Mouse (Mus musculus): ENCODE results near the gene Wars2.
A peak's percentile ranks its signal among the peaks of the same experiment; 100 is the strongest.

The Wars2 gene

DNA sequence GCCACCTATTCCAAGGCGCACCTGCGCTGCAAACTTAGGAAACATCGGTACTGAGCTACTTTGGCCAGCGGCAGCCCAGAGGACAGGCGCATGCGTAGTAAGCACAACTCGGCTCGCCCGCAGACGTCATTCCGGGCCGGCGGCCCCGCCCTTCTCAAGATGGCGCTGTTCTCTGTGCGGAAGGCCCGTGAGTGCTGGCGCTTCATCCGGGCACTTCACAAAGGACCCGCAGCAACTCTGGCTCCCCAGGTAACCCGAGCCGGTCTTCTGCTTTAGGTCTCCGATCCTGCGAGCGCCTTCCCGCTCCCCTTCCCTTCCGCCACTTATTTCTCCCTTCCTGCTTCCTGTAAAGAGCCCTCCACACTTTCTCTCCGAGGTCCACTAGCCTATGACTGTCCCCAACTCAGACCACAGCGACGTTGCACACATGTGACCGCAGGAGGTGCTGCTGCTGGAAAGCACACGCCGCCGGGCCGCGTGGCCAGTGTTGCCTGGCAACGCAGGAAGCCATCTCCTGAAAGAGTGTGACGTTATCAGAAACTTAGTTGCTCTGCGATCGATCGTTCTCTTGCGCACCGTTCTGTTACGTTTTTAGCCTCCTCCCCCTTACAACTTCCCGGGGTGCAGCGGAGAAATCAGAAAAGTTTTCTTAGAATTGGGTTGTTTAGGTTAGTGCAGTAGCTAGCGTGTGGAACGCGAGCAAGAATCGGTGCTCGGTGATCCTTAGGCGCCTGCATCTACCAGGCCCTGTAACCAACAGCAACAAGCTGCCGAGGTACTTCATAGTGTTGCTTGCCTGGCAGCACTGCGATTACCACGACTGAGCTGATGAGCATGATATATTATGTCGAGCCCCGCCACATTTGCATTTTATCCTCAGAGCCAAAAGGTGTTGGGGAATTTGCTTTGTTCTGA lies at the start of gene Wars2:
Gene Wars2, plus strand, starts transcription at position 129 of the 915 bp plus-strand sequence.
- DNase-seq = peak; percentile 92

DNA sequence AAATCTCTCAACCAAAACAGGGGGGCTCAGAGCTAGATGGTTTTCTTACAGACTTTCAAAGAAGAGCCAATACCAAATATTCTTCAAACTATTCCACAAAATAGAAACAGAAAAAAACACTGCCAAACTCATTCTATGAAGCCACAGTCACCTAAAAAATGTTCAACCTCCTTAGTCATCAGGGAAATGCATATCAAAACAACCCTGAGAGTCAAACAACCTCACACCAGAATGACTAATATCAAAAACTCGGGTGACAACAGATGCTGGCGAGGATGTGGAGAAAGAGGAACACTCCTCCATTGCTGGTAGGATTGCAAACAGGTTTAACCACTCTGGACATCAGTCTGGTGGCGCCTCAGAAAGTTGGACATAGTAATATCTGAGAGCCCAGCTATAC lies 44.1 kb upstream of the Wars2 start:
- DNase-seq = no peak

DNA sequence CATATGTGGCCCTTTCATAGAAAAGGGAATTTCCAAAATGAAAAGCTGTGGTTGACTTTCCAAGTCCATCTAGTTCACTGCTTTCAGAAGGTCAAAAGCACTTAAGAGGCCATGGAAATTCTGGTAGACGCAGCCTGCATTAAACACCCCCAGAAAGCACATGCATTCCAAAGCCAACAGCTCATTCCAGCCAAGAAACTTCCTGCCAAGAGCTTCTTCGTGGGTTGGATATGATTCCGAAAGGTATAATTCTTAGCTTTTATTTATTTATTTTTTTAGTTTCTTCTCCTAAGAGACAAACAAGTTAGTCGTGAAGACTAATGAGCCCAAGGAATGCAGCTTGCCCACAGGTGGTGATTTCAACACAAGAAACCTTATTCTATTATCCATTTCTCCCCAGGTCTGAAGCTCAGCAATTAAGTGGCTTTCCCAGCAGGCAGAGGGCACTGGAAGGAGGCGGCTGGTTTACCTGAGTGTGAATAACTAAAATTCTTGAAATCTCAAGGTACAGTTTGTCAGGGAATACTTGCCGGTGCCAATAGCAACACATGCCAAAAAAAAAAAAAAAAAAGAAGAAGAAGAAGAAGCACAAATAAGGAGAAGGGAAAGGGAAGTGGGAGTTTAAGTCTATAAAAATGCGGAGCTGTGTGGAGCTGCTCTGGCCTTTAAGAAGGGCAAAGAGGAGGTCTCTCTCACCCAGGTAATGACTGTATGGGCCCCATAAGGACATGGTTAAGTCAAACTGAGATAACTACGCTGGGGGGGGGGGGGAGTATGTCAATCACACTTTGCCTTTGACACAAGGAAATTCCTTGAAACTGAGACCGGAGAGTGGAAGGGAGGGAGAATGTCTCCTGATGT lies 30.3 kb upstream of the Wars2 start:
- no peak for DNase-seq

DNA sequence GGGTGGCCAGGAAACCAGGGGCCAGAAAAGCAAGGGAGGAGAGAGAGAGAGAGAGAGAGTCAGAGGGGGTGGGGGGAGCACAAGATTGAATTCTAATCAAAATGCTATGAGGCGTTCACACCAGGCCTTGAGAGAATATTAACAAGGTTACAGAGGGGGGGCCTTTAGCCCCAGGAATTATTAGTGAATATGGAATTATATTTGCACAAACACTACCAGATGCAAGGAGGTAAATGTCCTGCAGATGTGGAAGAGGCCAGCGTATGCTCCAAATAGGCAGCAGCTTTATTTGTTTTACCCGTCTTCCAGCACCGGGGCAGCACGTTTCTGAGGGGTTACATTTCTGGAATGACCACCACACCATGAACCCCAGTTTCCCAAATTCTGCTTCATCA lies 29.7 kb upstream of the Wars2 start:
- no peak for DNase-seq

DNA sequence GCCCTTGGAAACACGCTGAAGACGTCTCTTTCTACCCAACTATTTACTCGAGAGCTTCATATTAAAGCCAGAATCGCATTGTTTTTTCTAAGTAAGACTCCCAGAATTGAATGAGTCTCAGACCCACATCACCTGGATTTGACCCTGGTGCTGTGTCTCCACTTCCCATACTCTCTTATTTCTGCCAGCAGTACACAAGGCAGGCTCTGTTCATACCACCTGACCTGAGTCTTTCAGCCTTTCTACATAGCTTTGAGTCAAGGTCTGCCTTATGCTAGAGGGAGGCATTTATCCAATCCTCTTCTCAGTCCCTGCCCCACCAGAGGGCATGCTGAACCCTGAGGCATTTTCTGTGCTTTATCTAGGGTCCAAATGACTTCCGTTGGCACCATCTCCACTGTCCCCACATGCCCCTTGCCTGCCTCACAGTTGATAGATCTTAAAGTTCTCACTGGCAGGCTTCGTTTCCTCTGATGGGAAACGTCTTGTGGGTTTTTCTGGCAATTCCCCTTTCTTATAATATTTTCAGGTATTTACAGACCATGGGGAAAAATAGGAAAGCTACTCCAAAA lies 27.5 kb upstream of the Wars2 start:
- DNase-seq = no peak

DNA sequence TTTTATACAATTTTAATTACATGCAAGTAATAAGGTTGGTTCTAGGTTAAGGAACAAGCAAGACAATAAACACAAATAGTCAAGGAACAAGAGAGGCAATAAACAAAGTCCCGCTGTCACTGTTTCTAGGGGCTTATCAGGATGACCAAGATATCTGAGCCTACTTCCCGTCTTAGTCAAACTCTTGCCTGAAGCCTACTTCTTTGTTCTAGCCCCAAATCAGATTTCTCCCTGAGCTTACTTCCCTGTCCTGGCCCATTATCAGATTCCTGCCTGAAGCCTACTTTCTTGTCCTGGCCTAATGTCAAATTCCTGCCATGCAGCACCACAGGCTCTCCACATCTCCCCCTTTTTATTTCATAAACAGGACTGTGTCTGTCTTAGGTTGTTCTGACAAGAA lies 19.9 kb upstream of the Wars2 start:
- no peak for DNase-seq

DNA sequence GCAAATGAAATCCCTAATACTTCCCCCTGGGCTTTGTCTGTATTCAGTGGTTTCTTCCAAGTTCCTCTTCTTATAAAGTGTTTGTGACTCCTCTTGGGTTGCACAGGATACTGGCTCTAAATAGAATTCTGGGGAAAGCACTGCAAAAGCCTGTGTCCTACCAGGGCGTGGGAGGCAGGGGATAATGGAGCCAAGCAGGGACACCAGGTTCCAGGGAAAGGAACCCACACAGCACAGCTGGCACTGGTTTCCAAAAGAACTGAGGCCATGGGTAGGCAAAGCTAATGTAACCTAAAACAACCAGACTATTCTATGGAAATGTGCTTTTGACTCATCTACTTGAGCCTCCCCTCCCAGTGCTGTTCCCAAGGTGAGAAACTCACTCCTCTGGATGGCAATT lies 10.3 kb upstream of the Wars2 start:
- DNase-seq = no peak

DNA sequence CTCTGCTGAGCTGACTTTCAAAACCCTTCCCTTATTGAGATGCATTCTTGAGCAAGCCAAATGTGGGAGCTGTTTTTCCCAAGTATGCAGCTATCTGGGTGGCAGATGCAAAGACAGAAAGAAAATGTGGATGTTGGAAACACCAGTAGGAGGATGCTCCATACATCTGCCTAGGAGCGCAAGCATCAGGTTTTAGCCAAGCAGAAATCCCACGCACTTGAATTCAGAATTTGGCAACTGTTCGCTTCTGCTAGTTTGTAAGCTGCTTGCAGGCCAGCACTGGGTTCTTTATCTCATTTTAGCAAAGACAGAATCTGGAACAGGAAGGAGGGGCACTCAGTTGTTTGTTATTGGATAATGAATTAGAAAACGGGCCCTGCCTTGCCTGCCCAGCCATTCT lies 8.9 kb upstream of the Wars2 start:
- DNase-seq = no peak

DNA sequence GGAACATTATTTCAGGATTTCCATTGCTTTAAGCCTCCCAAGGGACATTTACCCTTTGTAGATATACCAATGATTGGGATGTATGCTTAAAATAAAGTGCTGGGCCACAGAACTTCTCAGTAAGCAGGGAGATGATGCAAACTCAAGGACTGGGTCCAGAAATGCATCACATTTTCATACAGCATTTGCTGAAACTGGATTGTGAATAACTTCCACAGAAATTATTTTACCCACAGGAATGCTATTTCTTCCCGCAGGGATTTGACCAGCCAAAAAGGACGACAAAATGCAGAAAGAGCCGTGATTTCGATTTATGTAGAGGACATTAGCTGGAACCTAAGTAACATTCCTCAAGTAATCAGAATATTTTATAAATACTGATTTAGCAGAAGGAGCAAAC lies 7.0 kb upstream of the Wars2 start:
- DNase-seq = no peak

DNA sequence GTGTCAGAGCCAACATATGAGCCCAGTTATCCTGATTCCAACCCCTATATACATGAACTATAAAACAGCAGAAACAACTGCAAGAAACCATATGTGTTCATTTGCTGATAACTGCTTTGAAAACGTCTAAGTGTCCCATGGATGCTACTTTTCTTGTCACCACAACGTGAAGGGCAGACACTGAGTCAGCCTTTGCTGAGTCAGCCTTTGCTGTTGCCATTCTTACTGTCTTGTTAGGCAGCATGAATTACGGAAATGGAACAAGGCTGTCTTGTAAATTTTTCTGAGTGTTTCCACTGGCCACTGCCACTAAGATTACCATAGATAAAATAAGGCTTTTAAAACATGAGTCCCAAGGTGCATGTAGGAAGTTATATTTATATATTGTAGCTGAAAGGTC lies 7.0 kb downstream of the Wars2 start:
- DNase-seq = no peak

DNA sequence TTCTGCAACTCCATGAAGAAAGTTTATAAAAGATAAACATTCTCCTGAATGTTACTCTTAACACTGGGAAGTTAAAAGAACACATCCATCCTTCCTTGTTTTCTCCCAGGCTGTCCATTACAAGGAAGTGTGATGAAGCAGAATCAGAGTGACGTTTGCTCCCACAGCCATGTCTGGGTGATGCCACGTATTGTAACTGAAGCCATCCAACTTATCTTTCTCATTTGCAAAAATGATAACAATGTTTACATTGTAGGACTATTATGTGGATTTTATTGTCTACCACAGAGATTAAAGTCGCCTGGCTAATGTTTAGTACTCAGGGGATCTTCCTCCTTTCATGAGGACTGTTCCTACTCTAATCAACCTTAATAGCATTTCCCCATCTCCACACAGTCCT lies 8.2 kb downstream of the Wars2 start:
- DNase-seq = no peak

DNA sequence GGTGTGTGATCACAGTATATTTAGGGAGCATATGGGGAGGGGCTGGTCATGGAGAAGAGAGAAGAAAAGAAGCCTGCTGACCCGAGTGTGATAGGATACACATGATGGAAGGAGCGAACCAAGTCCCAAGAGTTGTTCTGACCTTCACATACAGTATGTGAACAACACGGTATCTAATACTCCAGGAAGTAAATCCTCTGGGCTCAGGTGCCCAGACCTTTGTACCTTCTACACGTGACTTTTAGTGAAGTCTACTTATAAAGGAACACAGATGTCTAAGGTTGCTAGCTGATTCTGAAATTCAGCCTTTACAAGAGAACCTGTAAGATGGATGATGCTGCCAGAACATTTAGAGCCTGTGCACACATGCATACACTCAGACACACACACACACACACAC lies 15.4 kb downstream of the Wars2 start:
- DNase-seq = no peak

DNA sequence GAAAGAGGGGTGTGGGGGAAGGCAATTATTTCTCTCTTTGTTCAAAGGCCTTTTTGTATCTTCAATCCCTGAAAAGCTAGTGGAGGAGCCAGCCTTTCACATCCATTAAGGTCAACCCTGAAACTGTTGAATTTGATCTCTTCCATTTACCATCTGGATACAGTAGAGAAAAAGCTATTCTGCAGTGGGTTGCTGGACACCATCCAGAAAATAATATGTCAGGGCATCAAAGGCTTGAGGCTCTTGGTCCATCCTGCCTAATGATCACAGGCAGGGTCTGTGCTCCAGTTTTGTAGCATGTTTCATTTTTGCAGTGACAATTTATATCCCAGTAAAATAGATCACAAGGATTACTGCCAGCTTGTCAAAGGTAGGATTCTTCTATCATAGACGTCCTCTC lies 16.1 kb downstream of the Wars2 start:
- DNase-seq = no peak

DNA sequence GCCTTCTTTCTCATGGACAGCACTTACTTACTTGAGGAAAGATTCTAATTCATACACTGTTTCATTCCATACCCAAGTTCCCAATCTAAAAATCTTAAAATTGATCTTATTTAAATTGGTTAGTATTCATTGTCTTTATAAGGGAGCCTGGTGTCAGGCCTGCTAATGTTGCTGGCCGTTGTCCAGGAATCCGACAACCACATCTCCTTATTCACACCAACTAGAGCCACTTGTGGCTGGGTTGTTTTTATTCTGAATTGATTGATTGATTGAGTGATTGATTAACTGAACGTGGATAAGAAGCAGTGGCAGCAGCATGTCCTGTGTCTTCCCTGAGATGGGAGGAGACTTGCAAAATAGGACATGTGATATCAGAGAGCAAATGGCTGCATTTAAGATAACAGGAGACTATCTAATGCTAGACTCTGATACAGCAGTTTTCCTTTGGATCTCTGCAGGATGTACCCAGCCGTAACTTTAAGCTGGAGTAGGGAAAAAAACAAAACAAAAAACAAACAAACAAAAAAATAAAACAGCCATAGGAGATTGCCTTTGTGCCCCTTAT lies 16.7 kb downstream of the Wars2 start:
- DNase-seq = no peak

DNA sequence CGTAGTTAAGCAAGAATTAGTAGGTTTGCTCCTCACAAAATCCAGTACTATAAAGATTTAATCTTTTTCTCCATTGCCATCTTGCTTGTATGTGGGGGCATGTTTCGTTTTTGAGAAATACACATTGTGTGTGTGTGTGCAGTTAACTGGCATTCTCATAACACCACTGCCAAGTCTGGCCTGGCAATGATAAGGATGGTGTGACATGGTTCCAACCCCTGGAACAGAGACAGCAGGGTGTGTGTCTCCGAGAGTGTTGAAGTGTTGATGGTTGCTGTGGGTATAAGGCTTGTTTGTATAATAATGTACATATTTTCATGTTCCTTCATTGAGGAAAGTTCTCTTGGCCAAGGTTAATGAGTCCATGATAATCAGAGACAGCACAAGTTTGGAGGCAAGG lies 19.1 kb downstream of the Wars2 start:
- DNase-seq = no peak

DNA sequence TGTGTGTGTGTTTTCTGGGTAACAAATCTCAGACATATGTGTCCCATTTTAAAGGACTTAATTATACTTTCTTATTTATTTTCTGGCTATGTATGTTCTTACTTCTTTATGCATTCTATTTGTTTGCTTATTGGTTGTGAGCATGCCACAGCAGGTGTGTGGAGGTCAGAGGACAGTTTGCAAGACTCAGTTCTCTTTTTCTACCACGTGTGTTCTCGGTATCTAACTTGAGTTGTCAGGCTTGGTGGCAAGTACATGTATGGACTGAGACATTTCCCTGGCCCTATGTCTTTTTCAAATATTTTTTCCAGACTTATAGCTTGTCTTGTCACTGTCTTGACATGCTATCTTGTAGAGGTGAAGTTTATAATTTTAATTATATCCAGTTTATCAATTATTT lies 21.3 kb downstream of the Wars2 start:
- DNase-seq = no peak

DNA sequence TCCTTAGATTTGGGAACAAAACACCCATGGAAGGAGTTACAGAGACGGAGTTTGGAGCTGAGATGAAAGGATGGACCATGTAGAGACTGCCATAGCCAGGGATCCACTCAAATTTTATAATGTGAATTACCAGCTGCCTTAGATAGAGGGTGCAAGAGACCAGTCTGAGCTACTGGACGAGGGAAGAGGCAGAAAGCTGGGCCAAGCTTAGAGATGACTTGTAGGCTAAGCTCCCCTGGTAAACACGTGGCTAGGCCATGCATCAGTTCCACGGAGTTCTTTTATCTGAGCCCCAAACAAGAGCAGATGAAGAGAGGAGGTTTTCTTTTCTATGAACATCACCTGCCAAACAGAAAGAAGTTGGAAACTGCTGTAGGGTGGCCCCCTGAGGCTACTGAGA lies 26.9 kb downstream of the Wars2 start:
- no peak for DNase-seq

DNA sequence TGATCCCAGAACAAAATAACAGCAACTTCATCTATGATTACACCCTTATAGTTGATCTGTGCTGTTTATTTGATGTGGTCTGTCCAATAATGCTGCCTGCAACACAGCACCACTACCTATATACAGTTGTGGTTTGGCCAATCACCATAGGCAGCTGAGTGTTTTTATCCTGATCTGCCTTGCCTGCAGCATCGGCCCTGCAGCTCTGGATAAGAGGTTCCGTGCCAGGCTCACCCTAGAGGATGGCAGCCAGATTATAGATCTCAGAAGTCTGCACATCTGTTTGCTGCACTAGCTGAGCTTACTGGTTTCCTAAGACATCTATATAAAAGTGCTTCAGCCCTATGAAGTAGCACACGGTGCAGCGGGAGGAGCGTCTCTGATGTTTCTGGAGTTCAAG lies 32.3 kb downstream of the Wars2 start:
- no peak for DNase-seq

DNA sequence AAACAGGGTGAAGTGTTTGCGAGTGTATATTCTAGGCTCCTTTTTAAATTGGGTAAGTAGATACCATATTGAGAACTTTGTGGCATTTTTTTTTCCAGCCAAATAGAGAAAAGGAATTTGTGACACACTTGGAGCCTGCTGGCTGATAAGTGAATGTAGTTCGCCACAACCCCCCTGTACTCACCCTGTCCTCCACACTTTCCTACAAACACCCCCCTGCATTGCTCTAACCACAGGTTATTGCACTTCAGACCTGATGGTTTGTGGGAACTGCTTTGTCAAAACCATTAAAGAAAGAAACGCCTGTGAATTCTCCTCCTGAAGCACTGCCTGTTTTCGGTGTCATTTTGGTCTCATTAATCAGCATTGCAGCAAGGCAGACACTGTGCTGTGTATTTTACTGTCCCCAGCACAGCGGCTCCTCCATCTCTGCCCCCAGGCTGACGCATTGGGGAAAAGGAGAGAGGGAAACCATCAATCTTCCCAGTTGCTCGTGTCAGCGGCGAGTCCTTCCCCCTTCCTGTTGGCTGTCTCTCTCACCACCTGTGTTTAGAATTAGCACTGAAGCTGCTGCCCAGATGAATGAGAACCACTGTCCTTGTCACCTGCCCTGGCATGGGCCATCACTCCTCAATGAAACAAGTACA lies 33.9 kb downstream of the Wars2 start:
- DNase-seq = no peak

DNA sequence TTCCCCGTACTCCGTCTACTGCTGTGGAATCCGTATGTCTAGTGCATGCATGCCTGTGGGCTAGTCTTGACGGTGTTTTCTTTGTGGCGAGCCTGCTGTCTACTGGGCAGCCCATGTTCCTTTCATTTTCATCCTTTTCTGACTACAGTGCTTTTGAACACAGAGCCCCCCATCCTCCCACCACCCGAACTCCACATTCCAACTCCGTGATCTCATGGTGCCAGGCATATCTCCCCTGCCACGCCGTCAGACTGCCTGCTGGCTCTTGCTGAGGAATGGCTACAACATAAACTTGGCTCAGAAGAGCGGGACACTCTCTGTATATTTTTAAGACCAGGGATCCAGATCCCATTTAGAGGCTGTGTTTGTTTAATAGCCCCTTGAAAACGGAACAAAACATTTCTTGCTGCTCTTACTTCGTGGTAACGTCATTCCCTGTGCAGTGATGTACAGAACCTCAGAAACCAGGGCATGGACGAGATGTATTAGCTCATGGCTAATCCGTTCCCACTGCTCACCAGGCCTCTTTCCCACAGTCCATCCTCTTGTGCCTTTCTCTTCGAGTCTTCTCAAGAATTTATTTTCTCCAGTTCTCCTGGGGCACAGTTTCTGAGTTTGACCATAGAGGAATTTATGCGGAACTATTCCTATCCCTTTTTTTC lies 42.6 kb downstream of the Wars2 start:
- no peak for DNase-seq

DNA sequence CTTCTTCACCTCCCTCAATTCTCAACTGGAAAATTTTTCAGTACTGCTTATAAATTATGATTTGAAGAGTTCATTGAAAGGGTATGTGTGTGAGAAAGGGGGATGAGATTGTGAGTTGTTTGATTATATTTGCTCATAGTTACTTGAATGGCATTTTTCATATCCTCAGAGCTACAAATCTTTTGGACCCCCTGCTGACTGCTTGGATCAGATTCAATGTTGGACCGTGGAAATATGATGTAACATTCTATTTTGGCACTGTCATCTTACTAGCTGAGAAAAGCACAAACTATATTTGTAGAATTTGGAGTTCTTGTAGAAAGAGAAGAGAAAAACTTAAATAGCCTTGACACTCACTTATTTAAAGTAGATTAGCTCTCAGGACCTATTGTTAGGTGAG lies 43.5 kb downstream of the Wars2 start:
- DNase-seq = no peak

DNA sequence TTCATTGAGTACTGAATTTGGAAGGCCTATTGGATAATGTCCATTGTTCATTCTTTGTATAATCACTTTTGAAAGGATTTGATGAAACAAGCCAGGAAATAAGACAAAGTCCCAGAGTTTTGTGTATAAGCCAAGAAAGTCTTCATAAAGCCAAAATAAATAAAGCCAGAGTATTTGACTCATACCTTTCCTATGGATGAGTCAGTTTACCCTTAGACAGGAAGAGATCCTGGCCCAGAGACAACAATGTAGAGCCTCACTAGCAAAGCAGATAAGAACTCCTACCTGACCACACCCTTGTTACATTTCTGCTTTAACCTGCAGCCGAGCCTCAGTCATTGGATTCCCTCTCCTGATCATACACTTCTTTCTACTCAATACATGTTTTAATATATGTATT lies 47.2 kb downstream of the Wars2 start:
- no peak for DNase-seq
